Mouse (Mus musculus) adrenal gland, postnatal 25 days (tissue): Measurements from ENCODE around the gene Six6. TPM values are rescaled to one million over a fixed set of nuclear protein-coding genes. Genes with fewer than 3 reads are reported as not detected.

Experiments
- DNase-seq: peaks from one replicate; pipeline ENCODE4 v3.0.0; 2021; ENCODE audit warnings: mixed read lengths
- total RNA-seq: library from RNA; stranded (reverse); gene quantifications from 2 replicates; pipeline ENCODE4 v1.2.3, GENCODE M21; 2021

The Six6 gene
- total RNA-seq, 1 experiment from 2014 or later = not detected

DNA sequence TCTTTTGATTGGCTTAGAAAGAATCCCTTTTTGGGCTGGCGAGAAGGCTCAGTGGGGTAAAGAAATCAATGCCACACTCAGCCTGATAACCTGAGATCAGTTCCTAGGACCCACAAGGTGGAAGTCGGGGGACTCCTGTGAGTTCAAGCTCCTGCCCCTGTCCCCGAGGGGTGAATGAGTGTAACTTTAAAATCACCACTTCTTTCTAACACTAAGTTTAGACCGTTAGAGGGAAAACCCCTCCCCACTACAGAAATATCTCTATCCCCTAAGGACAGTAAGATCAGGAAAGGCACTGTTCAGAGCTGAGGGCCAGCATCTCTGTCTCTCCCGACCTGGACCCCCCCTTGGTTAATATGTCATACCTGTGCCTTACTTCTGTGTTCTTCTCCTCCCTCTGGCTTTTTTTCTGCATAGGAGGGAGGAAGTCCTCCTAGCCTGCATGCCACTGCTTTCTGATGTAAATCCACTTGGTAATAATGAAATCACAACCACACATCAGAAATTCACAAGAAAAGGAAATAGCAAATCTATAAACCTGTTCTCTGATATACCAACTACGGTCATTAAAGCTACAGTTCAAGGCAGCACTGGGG lies 18.2 kb downstream of the Six6 start:
- no peak for DNase-seq

- DNase-seq = no peak
These were observed 18.8 kb downstream of the Six6 start for GRCm38 (mm10) chr12:72958446-72958845.

- no peak for DNase-seq
These were observed 23.1 kb downstream of the Six6 start for GRCm38 (mm10) chr12:72962761-72963160.

DNA sequence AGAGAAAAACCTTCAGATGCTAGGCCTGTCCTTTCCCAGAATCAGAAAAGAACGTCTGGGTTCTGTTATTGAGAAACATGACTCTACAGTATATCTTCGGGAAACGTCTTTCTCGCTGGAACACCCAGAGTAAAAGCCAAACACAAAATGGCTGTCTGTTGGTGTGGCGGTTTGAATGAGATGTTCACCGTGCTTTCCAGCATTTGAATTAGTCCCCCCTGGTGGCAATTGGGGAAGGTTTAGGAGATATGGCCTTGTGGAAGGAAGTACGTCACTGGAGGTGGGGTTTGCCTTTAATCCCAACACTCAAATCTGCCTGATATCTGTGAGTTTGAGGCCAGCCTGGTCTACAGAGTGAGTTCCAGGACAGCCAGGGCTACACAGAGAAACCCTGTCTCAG lies 27.8 kb downstream of the Six6 start:
- DNase-seq = no peak

GRCm38 (mm10) chr12:72970620-72971019 lies 30.9 kb downstream of the Six6 start:
- no peak for DNase-seq

GRCm38 (mm10) chr12:72973161-72973560 lies 33.5 kb downstream of the Six6 start:
- peak; percentile 21 for DNase-seq

DNA sequence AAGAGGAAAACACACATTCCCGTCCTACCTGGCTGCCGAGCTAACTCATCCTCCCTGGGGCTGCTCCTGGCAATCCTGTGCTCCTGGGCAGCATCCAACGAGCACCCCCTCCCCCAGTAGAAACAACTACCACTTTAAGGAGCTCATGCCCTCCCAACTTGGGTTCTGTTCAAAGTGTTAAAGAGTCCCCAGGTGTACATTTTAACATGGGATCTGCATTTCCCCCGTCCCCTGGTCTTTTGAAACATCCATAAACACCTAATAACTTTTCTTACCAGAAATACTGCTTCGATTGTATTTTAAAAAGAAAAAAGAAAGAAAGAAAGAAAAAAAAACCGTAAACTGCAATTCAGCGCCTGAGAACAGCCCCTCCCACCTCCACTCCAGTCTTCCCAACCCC lies 36.5 kb downstream of the Six6 start:
- DNase-seq = no peak

DNA sequence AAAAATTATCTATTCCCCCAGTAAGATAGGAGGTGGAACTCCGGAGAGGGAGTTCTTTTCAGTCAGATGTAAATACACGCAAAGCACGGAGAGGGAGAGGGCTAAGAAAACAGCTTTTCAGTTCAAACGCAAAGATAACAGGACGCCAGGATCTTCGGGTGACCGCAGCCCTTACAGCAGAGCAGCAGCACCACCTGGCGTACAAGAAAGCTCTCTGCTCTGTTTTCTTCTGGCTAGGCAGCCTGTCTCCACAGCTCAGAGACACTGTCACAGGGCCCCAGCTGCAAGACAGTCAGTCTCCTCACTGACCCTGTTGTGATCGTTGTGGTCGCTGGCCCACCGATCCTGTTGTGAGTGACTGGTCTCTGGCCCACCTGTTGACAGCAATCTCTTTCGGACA lies 37.0 kb downstream of the Six6 start:
- peak; percentile 66 for DNase-seq

- DNase-seq = no peak
These were observed 38.2 kb downstream of the Six6 start for GRCm38 (mm10) chr12:72977851-72978250.

DNA sequence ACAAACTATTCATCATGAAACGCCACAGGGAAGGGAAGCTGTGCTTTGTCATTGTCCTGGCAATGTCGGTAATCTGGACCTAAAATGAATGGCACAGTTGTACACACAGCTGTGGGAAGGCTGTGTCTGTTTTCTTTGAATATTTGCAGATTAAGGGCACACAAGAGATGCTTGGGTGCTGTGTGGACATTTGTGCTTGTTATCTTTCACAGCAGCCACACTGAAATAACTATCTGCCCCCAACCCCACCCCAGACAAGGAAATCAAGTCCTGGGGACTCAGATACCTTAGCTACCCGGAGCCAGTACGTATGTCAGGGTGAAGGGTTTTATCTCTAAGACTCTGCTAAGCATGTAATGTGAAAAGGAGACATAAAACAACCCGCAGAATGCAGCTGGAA lies 39.5 kb downstream of the Six6 start:
- no peak for DNase-seq

DNA sequence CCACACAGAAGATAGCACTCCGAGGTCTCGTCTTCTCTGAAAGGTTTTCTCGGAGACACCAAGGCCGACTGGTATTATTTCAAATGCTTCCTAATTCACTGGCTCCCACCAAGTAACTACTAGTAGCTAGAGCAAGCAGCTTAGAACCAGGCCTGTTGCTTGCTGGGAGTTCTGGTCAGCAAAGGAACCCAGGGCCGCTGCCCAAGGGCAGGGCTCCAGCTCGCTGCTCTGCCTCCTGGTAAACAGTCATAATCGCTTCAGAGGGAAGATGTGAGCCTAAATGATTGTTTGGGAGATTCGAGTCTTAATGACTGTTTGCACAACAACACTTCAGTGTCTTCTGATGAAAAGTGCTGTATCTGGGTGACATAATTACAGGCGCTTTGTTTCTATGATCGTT lies 42.9 kb downstream of the Six6 start:
- peak; percentile 13 for DNase-seq

DNA sequence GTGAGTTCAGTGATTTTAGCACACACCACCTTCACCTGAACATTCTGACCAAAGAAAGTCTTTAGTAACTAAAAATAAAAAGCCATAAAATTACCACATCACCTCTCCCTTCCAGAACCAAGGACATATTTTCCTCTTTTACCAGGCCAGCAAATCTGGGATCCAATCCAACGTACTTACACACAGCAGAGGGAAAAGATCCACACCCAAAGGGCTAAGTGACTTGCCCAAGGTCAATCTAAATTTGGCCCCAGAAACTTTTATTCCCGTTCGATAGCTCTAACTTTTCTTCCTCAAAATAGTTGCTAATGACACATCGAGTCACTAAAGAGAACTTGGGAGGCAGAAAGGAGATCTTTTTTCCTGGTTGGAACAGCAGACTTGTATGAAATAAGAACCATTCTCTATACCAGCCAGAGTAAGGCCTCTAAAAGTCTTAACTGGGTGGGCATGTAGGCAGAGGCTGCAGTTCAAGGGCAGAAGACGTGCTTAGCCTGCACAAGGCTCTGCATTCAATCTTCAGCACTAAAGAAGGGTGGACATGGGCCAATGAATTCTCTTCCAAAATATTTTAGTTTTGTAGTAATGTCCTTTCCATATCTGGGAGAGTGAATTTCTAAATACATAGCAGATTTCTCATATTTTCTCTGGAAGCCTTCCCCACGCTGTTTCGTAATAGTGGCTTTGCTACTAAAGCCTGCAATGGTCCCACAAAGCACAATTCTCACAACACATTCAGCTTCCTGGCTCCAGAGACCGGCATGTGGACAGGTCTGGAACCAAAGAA lies 43.6 kb downstream of the Six6 start:
- DNase-seq = no peak

Other genes with a start within 250 kb of the Six6 start
- gene Ppm1a, start 182.4 kb upstream of the Six6 start, total RNA-seq = 271 and 295 TPM in 2 replicates
- gene 4930447C04Rik, start 882 bp downstream of the Six6 start, total RNA-seq = 0.61 TPM in 1 of 2 replicates, not detected in the other
- 1.6 and 4.2 TPM in 2 replicates for gene Six1, start 114.0 kb downstream of the Six6 start, total RNA-seq
- gene Six4, start 173.6 kb downstream of the Six6 start, total RNA-seq = 1.2 and 1.3 TPM in 2 replicates
- 15.6 and 28.4 TPM in 2 replicates for gene Mnat1, start 183.8 kb downstream of the Six6 start, total RNA-seq